Mouse (Mus musculus) heart, adult 2 months (tissue): Measurements from ENCODE around the gene Gm20388.

Experiments
- CTCF ChIP-seq: fragments of 200-600 bp; IDR thresholded peaks from 2 replicates; pipeline ENCODE4 v1.8.1; 2022; ENCODE audit warnings: antibody characterized with exemption, mild to moderate bottlenecking, moderate library complexity
- EP300 ChIP-seq: fragments of 200-500 bp; IDR thresholded peaks from 2 replicates; pipeline ENCODE4 v1.6.1; 2011; ENCODE audit warnings: low read depth, low read length, control low read depth; ENCODE audit not compliant: insufficient read depth
- POLR2A ChIP-seq: fragments of 200-500 bp; IDR thresholded peaks from 2 replicates; pipeline ENCODE4 v1.6.1; 2011; ENCODE audit warnings: mild to moderate bottlenecking, low read depth, low read length, control low read depth; ENCODE audit not compliant: insufficient read depth

DNA sequence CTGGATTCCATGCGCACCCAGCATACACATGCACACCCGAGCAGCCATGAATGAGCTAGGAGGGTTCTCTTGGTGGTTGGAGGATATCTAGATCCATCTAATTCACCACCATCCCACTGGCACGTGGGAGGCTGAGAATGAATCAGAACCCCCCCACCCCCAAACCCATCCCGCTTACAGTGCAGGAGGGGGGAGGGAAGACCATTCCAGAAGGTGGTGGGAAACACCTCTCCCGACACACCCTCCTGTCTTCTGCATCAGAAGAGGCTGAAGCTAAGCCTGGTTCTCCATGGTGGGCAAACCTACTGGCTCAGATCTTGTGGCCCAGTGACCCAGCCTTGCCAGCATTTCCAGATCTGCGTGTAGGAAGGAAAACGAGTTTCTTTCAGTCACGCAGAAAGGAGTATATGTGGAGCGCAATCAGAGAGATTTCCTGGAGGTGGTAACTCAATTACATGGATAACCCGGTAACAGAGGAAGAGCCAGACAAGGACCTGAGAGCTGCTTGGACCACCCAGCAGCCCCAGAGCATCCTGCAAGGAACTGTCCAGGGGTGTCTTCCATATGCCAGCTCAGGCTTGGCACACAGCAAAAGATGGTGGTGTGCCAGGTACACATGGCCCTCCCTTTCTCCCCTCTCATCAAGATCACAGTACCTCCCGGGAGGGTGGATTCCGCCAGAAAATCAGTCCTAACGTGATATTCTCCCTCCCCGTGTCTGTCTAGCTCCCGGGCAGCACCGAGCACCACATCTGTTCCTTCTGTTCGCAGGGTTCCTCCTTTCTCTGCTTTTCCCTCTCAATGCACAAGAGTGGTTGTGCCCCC is 2765.2 kb downstream of the Gm20388 start:
- TF ChIP-seq CTCF = no peak
- TF ChIP-seq POLR2A = no peak; the same call in 1 of the 2 replicates
- no peak for TF ChIP-seq EP300
